Mouse (Mus musculus): ENCODE results near the gene Gm20873. TPM values are rescaled to one million over a fixed set of nuclear protein-coding genes. Genes with fewer than 3 reads are reported as not detected.
"Not testable (repeated sequence)": the region's sequence is repeated elsewhere in the genome, so short reads cannot be mapped to it uniquely, and the experiment has no call there.

The Gm20873 gene
- not detected for total RNA-seq (2021)
- long read RNA-seq, result 0 reads

GRCm38 (mm10) chrY:6266798-6267197 is at the start of gene Gm20873:
Gene Gm20873 (plus strand): TSS chrY:6267098.
- not testable (repeated sequence) for DNase-seq (ENCODE audit: low spot score in 2 of 2)

GRCm38 (mm10) chrY:6237895-6238294 is 29.0 kb upstream of the Gm20873 start, which contains the start of gene Gm21746:
Gene Gm21746 (minus strand): TSS chrY:6237995.
- not testable (repeated sequence) for DNase-seq (ENCODE audit: low spot score in 2 of 2)

Other genes with a start within 250 kb of the Gm20873 start
- gene Gm21746, start 29.1 kb upstream of the Gm20873 start, total RNA-seq (2021), result not detected